Mouse (Mus musculus) embryonic facial prominence, embryonic 10.5 days (tissue): ENCODE measurements around the gene Med7. TPM values are rescaled to one million over a fixed set of nuclear protein-coding genes. Genes with fewer than 3 reads are reported as not detected.

ENCODE experiments used
- DNase-seq: peaks from one replicate; pipeline ENCODE4 v3.0.0-alpha.2; 2017; ENCODE audit warnings: low spot score
- H3K27ac ChIP-seq: fragments of 300-500 bp; sonication (generic); replicated peaks from 2 replicates; pipeline ENCODE4 v1.5.1; 2016; ENCODE audit warnings: mild to moderate bottlenecking
- H3K27me3 ChIP-seq: fragments of 300-500 bp; sonication (generic); replicated peaks from 2 replicates; pipeline ENCODE4 v1.6.1; 2016; ENCODE audit warnings: low read depth, mild to moderate bottlenecking; ENCODE audit not compliant: poor library complexity, severe bottlenecking
- H3K36me3 ChIP-seq: fragments of 300-500 bp; sonication (generic); replicated peaks from 2 replicates; pipeline ENCODE4 v1.6.1; 2016; ENCODE audit warnings: mild to moderate bottlenecking, moderate library complexity
- H3K4me1 ChIP-seq: fragments of 300-500 bp; sonication (generic); 2 replicates; pipeline ENCODE4 v1.6.1; 2016
- H3K4me3 ChIP-seq: fragments of 300-500 bp; sonication (generic); 2 replicates; pipeline ENCODE4 v1.5.1; 2016; ENCODE audit warnings: mild to moderate bottlenecking, moderate library complexity
- H3K9me3 ChIP-seq: fragments of 300-500 bp; sonication (generic); 2 replicates; pipeline ENCODE4 v1.6.1; 2016; ENCODE audit warnings: mild to moderate bottlenecking
- WGBS: fragments of 180-500 bp; shearing (Covaris S2); methylation state at CpG from one replicate; pipeline ENCODE4 v1.1.7; 2016; 5-methylcytosine and 5-hydroxymethylcytosine counted together
- polyA plus RNA-seq: library from polyadenylated mRNA; unstranded; fragments of >200 nt; fragmentation: Nextera tagmentation; extraction: Ambion mirVana; gene quantifications from 2 replicates; pipeline ENCODE4 v1.2.1, GENCODE M21; 2016

The Med7 gene
- 90.5 and 92.0 TPM in 2 replicates for polyA plus RNA-seq

- Histone ChIP-seq H3K4me1 (peaks cover 12% of the 10 kb centered on the region), H3K9me3 (no peaks in the 10 kb centered on the region), H3K4me3 (peak within 1 kb of the TSS; percentile 79), H3K27me3 (no peaks in the 10 kb centered on the region), H3K27ac (peak within 1 kb of the TSS; percentile 95), H3K36me3 (peaks cover 34% of the 10 kb centered on the region)
- DNase-seq, result peak; percentile 94
- under 1% methylated on average over 59 of the region's 59 CpGs for WGBS
These were observed at the start of gene Med7 for GRCm38 (mm10) chr11:46436760-46437458. Gene Med7 (plus strand): TSS chr11:46436925.

- no peak overlapping the region for H3K4me3 ChIP-seq
- no peaks in the 10 kb centered on the region for H3K36me3 ChIP-seq
- H3K4me1 ChIP-seq, result peaks cover 12% of the 10 kb centered on the region; the same call in 1 of the 2 replicates
- no peak for DNase-seq
- H3K9me3 ChIP-seq, result no peaks in the 10 kb centered on the region
- H3K27ac ChIP-seq, result no peak overlapping the region
- WGBS, result 91% methylated on average over 8 of the region's 8 CpGs
- no peaks in the 10 kb centered on the region for H3K27me3 ChIP-seq
These were observed 49.7 kb upstream of the Med7 start for GRCm38 (mm10) chr11:46387061-46387460.

GRCm38 (mm10) chr11:46388438-46388837 lies 48.3 kb upstream of the Med7 start:
- WGBS, result 70% methylated on average over 6 of the region's 6 CpGs
- H3K27ac ChIP-seq, result no peak overlapping the region
- no peaks in the 10 kb centered on the region for H3K9me3 ChIP-seq
- DNase-seq, result no peak
- H3K4me3 ChIP-seq, result no peak overlapping the region
- H3K4me1 ChIP-seq, result peaks cover 11% of the 10 kb centered on the region; the same call in 1 of the 2 replicates
- no peaks in the 10 kb centered on the region for H3K27me3 ChIP-seq
- no peaks in the 10 kb centered on the region for H3K36me3 ChIP-seq

GRCm38 (mm10) chr11:46389336-46390117 lies 47.2 kb upstream of the Med7 start, which contains the start of gene Itk:
Gene Itk (minus strand): TSS chr11:46389515.
- 82% methylated on average over 13 of the region's 13 CpGs for WGBS
- H3K27ac ChIP-seq, result no peak within 1 kb of the TSS
- DNase-seq, result no peak

GRCm38 (mm10) chr11:46390621-46391020 lies 46.1 kb upstream of the Med7 start:
- Histone ChIP-seq H3K4me1 (peaks cover 7% of the 10 kb centered on the region; the same call in 1 of the 2 replicates), H3K4me3 (no peak overlapping the region), H3K27me3 (no peaks in the 10 kb centered on the region), H3K9me3 (no peaks in the 10 kb centered on the region), H3K27ac (no peak overlapping the region), H3K36me3 (no peaks in the 10 kb centered on the region)
- WGBS, result 54% methylated on average over 3 of the region's 3 CpGs
- no peak for DNase-seq

More at GRCm38 (mm10) chr11:46389336-46390117, 47.2 kb upstream of the Med7 start, which contains the start of gene Itk:
- H3K27me3 ChIP-seq, result no peaks in the 10 kb centered on the region
- no peak within 1 kb of the TSS for H3K4me3 ChIP-seq
- peaks cover 7% of the 10 kb centered on the region; the same call in 1 of the 2 replicates for H3K4me1 ChIP-seq
- H3K9me3 ChIP-seq, result no peaks in the 10 kb centered on the region
- no peaks in the 10 kb centered on the region for H3K36me3 ChIP-seq

GRCm38 (mm10) chr11:46392890-46393289 lies 43.8 kb upstream of the Med7 start:
- Histone ChIP-seq H3K27ac (no peak overlapping the region), H3K9me3 (no peaks in the 10 kb centered on the region), H3K4me3 (no peak overlapping the region), H3K36me3 (no peaks in the 10 kb centered on the region), H3K4me1 (peaks cover 7% of the 10 kb centered on the region; the same call in 1 of the 2 replicates), H3K27me3 (no peaks in the 10 kb centered on the region)
- no peak for DNase-seq
- WGBS, result 85% methylated on average over 7 of the region's 7 CpGs

GRCm38 (mm10) chr11:46393413-46393812 lies 43.3 kb upstream of the Med7 start:
- H3K4me3 ChIP-seq, result no peak overlapping the region
- H3K27me3 ChIP-seq, result no peaks in the 10 kb centered on the region
- 89% methylated on average over 4 of the region's 4 CpGs for WGBS
- no peaks in the 10 kb centered on the region for H3K36me3 ChIP-seq
- no peaks in the 10 kb centered on the region for H3K9me3 ChIP-seq
- no peak overlapping the region for H3K27ac ChIP-seq
- DNase-seq, result no peak
- peaks cover 6% of the 10 kb centered on the region; the same call in 1 of the 2 replicates for H3K4me1 ChIP-seq

- H3K27ac ChIP-seq, result no peak overlapping the region
- no peaks in the 10 kb centered on the region for H3K9me3 ChIP-seq
- DNase-seq, result no peak
- H3K27me3 ChIP-seq, result no peaks in the 10 kb centered on the region
- peaks cover 9% of the 10 kb centered on the region for H3K4me1 ChIP-seq
- no peak overlapping the region for H3K4me3 ChIP-seq
- 90% methylated on average over 2 of the region's 2 CpGs for WGBS
- H3K36me3 ChIP-seq, result no peaks in the 10 kb centered on the region
These were observed 41.6 kb upstream of the Med7 start for GRCm38 (mm10) chr11:46395088-46395487.

- H3K27me3 ChIP-seq, result no peaks in the 10 kb centered on the region
- no peak for DNase-seq
- no peaks in the 10 kb centered on the region for H3K36me3 ChIP-seq
- 95% methylated on average over 2 of the region's 2 CpGs for WGBS
- H3K9me3 ChIP-seq, result no peaks in the 10 kb centered on the region
- no peak overlapping the region for H3K4me3 ChIP-seq
- H3K27ac ChIP-seq, result no peak overlapping the region
- H3K4me1 ChIP-seq, result peaks cover 6% of the 10 kb centered on the region
These were observed 41.0 kb upstream of the Med7 start for GRCm38 (mm10) chr11:46395698-46396097.

GRCm38 (mm10) chr11:46396167-46396859 lies 40.4 kb upstream of the Med7 start, which contains the start of gene Fam71b:
Gene Fam71b (plus strand): TSS chr11:46396559.
- WGBS, result 75% methylated on average over 13 of the region's 13 CpGs
- H3K27me3 ChIP-seq, result no peaks in the 10 kb centered on the region

GRCm38 (mm10) chr11:46396860-46397179 lies 39.9 kb upstream of the Med7 start:
- 89% methylated on average over 4 of the region's 4 CpGs for WGBS
- no peak overlapping the region for H3K4me3 ChIP-seq
- peaks cover 5% of the 10 kb centered on the region for H3K4me1 ChIP-seq
- no peak overlapping the region for H3K27ac ChIP-seq
- H3K36me3 ChIP-seq, result no peaks in the 10 kb centered on the region
- H3K27me3 ChIP-seq, result no peaks in the 10 kb centered on the region
- DNase-seq, result no peak
- H3K9me3 ChIP-seq, result no peaks in the 10 kb centered on the region

More at GRCm38 (mm10) chr11:46396167-46396859, 40.4 kb upstream of the Med7 start, which contains the start of gene Fam71b:
- Histone ChIP-seq H3K4me3 (no peak within 1 kb of the TSS), H3K36me3 (no peaks in the 10 kb centered on the region), H3K27ac (no peak within 1 kb of the TSS), H3K9me3 (no peaks in the 10 kb centered on the region), H3K4me1 (peaks cover 5% of the 10 kb centered on the region)
- DNase-seq, result no peak

- peaks cover 5% of the 10 kb centered on the region for H3K4me1 ChIP-seq
These were observed 38.8 kb upstream of the Med7 start for GRCm38 (mm10) chr11:46397900-46398299.

More at GRCm38 (mm10) chr11:46397900-46398299, 38.8 kb upstream of the Med7 start:
- no peak for DNase-seq
- WGBS, result 47% methylated on average over 2 of the region's 2 CpGs
- Histone ChIP-seq H3K9me3 (no peaks in the 10 kb centered on the region), H3K27ac (no peak overlapping the region), H3K36me3 (no peaks in the 10 kb centered on the region), H3K27me3 (no peaks in the 10 kb centered on the region), H3K4me3 (no peak overlapping the region)
